Mouse (Mus musculus) neutrophil, adult 83 days (primary cell): ENCODE data around the gene Olfr640. TPM values are rescaled to one million over a fixed set of nuclear protein-coding genes. Genes with fewer than 3 reads are reported as not detected.

Source experiments
- total RNA-seq, 2 experiments: library from RNA; stranded (reverse); gene quantifications; one replicate each; pipeline ENCODE4 v1.2.4; 2023

The Olfr640 gene
- total RNA-seq: not detected

DNA sequence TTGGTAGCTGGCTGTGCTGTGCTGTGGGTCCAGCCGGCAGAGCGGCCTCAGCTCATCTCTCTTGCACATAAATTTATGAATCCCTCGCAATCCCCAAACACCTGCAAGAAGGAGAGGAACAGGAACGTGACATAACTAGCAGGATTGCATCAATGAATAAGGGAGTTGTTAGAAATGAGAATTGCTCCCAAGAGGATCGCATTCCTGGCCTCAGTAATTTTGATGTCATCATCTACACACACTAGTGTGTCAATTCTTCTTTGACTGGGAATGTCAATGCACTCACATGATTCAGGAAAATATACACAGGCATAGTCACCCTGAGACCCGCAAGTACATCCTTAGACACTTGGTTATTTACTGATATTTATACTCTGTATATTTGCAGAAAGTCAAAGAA lies at the start of gene Olfr640:
Gene Olfr640 (minus strand): TSS at position 101 of the 400 bp plus-strand sequence.

DNA sequence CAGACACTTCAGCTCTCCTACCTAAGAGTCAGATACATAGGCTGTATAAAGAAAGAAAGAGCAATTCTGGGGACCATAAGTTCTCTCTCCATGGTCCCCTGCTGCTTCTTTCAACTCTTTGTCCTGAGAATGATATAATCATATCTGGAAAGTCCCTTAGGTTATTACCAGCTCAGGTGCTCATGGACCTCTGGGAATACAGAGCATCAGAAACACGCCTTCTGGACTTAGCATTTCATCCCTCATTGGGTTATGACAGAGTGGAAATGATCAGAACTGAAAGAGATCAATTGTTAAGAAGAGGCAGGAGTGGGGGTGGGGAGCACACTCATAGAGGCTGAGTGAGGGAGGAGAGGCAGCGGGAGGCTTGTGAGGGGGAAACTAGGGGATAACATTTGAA lies 46.4 kb upstream of the Olfr640 start, which contains the start of gene Olfr644:
Gene Olfr644 (minus strand): TSS at position 101 of the 400 bp plus-strand sequence.

DNA sequence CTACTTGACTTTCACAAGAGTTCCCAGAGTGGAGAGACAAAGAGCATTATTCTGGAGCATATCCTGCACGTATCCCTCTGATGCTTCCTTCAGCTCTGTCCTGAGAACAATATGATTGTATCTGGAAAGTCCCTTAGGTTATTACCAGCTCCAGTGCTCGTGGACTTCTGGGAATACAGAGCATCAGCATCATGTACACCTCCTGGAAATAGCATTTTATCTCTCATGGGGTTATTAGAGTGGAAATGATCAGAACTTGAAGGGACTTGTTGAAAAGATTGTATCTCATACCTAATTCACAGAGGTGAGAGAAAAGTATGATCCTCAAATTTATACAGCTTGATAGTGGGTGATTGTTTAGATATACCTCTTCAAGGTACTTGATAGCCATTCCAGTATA lies 36.0 kb upstream of the Olfr640 start, which contains the start of gene 4930516K23Rik:
Gene 4930516K23Rik (minus strand): TSS at position 101 of the 400 bp plus-strand sequence.

DNA sequence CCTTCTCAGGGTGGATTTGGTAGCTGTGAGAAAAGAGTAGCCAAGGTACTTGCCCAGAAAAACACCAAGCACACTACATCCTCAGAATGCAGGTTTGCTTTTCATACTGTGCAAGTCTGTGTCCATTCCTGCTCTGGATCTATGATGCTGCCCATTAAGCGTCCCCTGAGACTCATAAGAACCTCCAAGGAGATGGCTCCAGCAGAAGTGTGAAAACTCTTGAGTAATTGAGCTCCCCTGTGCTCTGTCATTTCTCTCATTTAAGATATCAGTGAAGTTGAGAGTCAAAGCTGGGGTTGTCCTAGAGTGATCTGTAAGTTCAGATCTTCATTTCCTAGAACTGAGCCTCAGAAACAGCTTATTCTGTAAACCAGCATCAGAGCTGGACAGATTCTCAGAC lies 27.2 kb upstream of the Olfr640 start, which contains the start of gene Olfr642:
Gene Olfr642 (minus strand): TSS at position 101 of the 400 bp plus-strand sequence.

DNA sequence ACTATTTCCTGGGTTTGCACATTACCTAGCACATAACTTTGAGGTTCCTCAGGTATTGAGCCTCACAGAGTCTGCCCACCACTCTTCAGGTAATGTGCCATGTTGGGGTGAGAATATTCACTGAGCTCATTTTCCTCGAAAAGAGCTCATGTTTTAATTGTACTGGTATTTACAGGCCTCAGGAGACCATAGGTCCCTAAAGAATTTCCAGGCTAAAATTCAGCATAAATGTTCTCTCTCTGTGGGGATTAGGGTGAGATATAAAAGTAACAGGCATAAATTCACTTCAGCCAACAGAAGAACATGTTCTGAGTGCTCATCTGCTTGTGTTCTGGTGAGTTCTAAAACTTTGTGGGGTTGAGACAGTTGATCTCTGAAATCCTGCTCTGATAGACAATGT lies 9.8 kb upstream of the Olfr640 start, which contains the start of gene Olfr641:
Gene Olfr641 (plus strand): TSS at position 301 of the 400 bp plus-strand sequence.

DNA sequence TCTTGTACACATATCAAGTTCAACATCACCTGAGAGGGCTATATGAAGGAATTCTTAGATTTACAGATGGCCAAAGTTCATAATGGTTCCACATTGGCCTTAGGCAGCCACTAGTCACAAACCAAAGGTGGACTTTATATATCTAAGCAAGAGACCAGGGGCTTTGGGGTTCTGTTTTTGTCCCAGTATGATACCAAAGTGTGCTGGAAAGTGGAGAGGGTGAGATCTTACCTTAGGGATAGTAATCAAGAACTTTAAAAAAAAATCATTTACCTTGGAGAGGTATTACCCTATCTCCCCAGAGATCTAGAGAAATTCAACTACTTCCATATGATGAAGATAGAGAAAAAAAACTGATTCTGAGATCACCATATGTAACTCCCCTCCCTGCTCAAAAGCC lies 8.2 kb downstream of the Olfr640 start, which contains the start of gene Olfr639:
Gene Olfr639 (minus strand): TSS at position 101 of the 400 bp plus-strand sequence.

DNA sequence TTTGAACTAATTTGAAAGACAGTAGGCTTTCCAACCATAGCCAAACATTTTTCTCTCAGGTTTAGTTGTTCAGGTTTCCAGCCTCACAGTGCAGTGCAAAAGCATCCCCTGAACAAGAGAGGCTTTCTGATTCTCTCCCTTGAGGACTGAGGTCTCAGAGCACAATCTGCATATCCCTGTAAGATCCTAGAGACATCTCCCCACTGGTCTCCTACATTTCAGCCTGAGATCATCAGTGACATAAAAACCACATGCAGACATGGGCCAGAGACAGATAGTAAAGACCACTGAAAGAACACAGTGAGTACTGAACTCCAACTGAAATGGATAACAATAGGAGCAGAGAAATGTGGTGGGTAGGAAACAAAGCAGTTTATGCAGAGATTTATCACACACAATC lies 26.9 kb downstream of the Olfr640 start, which contains the start of gene Olfr638:
Gene Olfr638 (plus strand): TSS at position 301 of the 400 bp plus-strand sequence.

DNA sequence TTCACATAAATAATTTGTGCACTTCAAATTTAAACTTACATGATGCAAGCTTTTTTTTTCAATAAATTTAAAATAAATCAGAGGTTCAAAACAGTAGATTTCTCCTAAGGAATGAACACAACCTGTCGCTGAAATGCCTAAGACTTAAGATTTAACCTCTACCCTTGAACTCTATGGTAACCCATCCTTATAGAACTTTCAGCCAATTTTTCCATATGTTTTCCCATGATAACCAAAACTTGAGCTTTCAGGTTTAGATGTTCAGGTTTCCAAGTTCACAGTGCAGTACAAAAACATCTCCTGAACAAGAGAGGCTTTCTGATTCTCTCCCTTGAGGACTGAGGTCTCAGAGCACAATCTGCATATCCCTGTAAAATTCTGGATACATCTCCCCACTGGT lies 54.5 kb downstream of the Olfr640 start, which contains the start of gene Olfr635:
Gene Olfr635 (plus strand): TSS at position 301 of the 400 bp plus-strand sequence.

Other genes with a start within 250 kb of the Olfr640 start
- gene Olfr68, start 245.9 kb downstream of the Olfr640 start, total RNA-seq: not detected
- not detected for gene Olfr67, start 233.8 kb downstream of the Olfr640 start, total RNA-seq
- 100 to 1,000 TPM in 1 of 2 experiments, 10 to 100 TPM in 1; 81.2 to 165 TPM for gene Hbb-bt, start 211.6 kb downstream of the Olfr640 start, total RNA-seq
- 100 to 1,000 TPM; 331 to 680 TPM for gene Hbb-bs, start 197.5 kb downstream of the Olfr640 start, total RNA-seq
- not detected for gene Hbb-bh2, start 185.1 kb downstream of the Olfr640 start, total RNA-seq
- not detected for gene Hbb-bh1, start 182.4 kb downstream of the Olfr640 start, total RNA-seq
- not detected for gene Hbb-y, start 172.4 kb downstream of the Olfr640 start, total RNA-seq
- gene Olfr66, start 139.3 kb downstream of the Olfr640 start, total RNA-seq: not detected
- gene Olfr64, start 131.1 kb downstream of the Olfr640 start, total RNA-seq: not detected
- gene Olfr65, start 122.1 kb downstream of the Olfr640 start, total RNA-seq: not detected
- gene Olfr631, start 96.7 kb downstream of the Olfr640 start, total RNA-seq: not detected
- gene Olfr632, start 91.2 kb downstream of the Olfr640 start, total RNA-seq: not detected
- gene Olfr633, start 81.1 kb downstream of the Olfr640 start, total RNA-seq: not detected
- not detected for gene Olfr635, start 54.4 kb downstream of the Olfr640 start, total RNA-seq
- gene Olfr638, start 26.8 kb downstream of the Olfr640 start, total RNA-seq: not detected
- under 1 TPM; 0.07 to 0.09 TPM for gene Olfr639, start 8.3 kb downstream of the Olfr640 start, total RNA-seq
- gene Olfr641, start 9.9 kb upstream of the Olfr640 start, total RNA-seq: not detected
- not detected for gene Olfr642, start 27.1 kb upstream of the Olfr640 start, total RNA-seq
- not detected for gene 4930516K23Rik, start 35.9 kb upstream of the Olfr640 start, total RNA-seq
- gene Olfr644, start 46.3 kb upstream of the Olfr640 start, total RNA-seq: not detected
- not detected for gene Olfr645, start 59.9 kb upstream of the Olfr640 start, total RNA-seq
- gene Olfr646, start 79.3 kb upstream of the Olfr640 start, total RNA-seq: under 1 TPM in 1 of 2 experiments, not detected in 1; 0.13 TPM
- not detected for gene Ubqln5, start 104.3 kb upstream of the Olfr640 start, total RNA-seq
- gene Olfr643, start 111.8 kb upstream of the Olfr640 start, total RNA-seq: not detected
- not detected for gene Ubqln3, start 117.7 kb upstream of the Olfr640 start, total RNA-seq
- gene Ubqlnl, start 125.0 kb upstream of the Olfr640 start, total RNA-seq: not detected
- not detected for gene Olfm5, start 139.3 kb upstream of the Olfr640 start, total RNA-seq
- under 1 TPM; 0.13 to 0.22 TPM for gene Olfr648, start 157.8 kb upstream of the Olfr640 start, total RNA-seq
- gene Olfr649, start 170.4 kb upstream of the Olfr640 start, total RNA-seq: not detected
- gene Trim6, start 193.2 kb upstream of the Olfr640 start, total RNA-seq: 1 to 10 TPM; 1.6 TPM
- gene Trim34a, start 218.9 kb upstream of the Olfr640 start, total RNA-seq: 10 to 100 TPM; 13.9 to 19.6 TPM